Mouse (Mus musculus) natural killer cell, adult 2 months (primary cell): ENCODE results near the gene Gm28635.
A peak's percentile ranks its signal among the peaks of the same experiment; 100 is the strongest.
"Not testable (repeated sequence)": the region's sequence is repeated elsewhere in the genome, so short reads cannot be mapped to it uniquely, and the experiment has no call there.

Experiments
- DNase-seq, 2 experiments: peaks; one replicate each; pipeline ENCODE4 v3.0.0; 2022; ENCODE audit warnings: low spot score in 2 of 2

Gene Gm28635

GRCm38 (mm10) chr2:84688080-84688844 lies 10.4 kb upstream of the Gm28635 start:
- no peak for DNase-seq

- no peak for DNase-seq
Measured at GRCm38 (mm10) chr2:84682605-84683183, 4.9 kb upstream of the Gm28635 start.

DNA sequence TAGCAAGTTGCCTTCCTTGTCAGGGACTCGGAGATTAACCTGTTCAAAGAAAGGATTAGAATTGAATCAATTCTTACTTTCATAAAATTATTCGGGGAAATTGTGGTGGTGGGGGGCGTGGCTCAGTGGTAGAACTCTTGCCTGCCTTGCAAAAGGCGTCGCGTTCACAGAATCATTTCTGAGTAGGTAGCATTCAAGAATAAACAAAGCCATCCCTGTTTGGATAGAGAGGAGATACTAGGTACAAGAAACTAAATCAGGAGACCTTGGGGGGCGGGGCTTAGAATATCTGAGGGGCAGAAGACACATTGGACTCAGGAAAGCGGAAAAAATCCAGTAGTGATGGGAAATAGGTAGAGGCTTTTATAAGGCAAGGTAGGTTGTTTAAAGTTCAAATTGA lies 1.2 kb upstream of the Gm28635 start, which contains the start of gene Tmx2:
Gene Tmx2, minus strand, starts transcription at position 125 of the 400 bp plus-strand sequence.
- DNase-seq: no peak

- DNase-seq: no peak
Measured at GRCm38 (mm10) chr2:84677270-84677967, 422 bp downstream of the Gm28635 start.

- not testable (repeated sequence) for DNase-seq
Measured at GRCm38 (mm10) chr2:84671535-84671934, 6.3 kb downstream of the Gm28635 start.

DNA sequence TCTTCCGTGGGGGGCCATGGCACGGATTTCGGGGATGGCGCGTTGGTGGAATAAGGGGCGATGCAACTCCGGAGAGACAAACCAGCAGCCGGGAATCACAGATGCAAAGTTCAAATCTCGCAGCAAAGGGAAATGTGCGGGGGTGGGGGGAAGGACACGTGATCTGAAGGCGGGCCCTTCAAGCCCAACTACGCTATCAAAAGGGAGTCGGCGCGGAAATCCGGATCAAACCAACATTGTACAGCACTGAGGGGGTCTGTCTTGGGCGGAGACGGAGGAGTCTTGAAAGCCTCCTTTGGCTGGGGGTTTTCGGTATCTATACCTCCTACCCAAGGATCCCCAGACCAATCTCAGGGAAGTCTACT lies 7.3 kb downstream of the Gm28635 start, which contains the start of gene Selenoh:
Gene Selenoh, minus strand, starts transcription at position 202 of the 365 bp plus-strand sequence.
- peak; percentile 76 to 85 for DNase-seq

GRCm38 (mm10) chr2:84669828-84670568 lies 7.8 kb downstream of the Gm28635 start:
- DNase-seq: peak; percentile 21 to 26

DNA sequence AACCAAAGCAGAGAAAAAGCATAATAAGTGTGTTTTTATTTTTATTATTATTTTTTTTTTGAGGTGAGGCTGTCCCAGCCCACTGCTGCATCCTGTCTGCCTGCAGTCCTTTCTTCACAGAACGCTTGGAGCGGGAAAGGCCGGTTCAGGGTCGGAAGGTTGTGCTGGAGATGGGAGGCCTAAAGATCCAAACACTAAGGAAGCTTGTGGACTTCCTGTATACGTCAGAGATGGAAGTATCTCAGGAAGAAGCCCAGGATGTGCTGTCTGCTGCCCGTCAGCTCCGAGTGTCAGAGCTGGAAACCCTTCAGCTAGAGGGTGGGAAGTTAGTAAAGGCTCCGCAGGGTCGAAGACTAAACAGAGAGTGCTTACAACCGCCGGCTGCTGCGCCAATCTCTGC lies 11.8 kb downstream of the Gm28635 start:
- DNase-seq: no peak

DNA sequence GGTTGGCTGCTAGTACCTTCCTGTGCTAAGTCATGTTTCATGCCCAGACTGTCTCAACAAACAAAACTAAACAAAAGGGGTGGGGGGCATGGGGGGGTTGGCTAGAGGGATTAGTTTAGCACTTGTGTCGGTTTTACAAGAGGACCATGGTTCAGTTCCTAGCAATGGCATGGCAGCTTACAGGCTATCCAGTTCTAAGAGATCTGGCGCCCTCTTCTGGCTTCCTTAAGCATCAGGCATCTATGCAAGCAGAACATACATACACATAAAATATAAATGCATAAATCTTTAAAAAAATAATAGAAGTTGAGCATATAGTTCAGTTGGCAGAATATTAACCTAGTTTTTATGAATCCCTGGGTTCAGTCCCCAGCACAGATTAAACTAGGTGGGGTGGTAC lies 15.0 kb downstream of the Gm28635 start:
- DNase-seq: peak; percentile 13 to 60

- DNase-seq: peak; percentile 36 to 57
Measured at GRCm38 (mm10) chr2:84660253-84660652, 17.6 kb downstream of the Gm28635 start.

GRCm38 (mm10) chr2:84658806-84659205 lies 19.0 kb downstream of the Gm28635 start, which contains the start of gene Btbd18:
Gene Btbd18, plus strand, starts transcription at chr2:84659079.
- no peak for DNase-seq

DNA sequence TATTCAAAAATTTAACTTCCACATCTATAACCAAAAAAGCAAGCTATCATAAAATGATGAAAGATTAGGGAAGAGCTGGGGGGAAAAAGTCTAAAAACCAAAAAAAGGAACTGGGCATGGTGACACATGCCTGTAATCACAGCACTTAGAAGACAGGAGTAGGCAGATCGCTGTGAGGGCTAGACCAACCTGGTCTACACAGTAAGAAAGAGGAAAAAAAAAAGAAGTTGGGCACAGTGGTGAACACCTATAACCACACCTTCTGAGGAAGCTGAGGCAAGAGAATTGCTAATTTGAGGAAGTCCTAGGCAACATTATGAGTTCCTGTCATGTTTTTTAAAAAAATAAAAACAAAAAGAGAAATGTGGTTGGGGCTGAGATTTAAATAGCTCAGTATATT lies 22.0 kb downstream of the Gm28635 start:
- DNase-seq: peak in 1 of 2 experiments; percentile 26

GRCm38 (mm10) chr2:84653354-84653753 lies 24.5 kb downstream of the Gm28635 start:
- DNase-seq: no peak

DNA sequence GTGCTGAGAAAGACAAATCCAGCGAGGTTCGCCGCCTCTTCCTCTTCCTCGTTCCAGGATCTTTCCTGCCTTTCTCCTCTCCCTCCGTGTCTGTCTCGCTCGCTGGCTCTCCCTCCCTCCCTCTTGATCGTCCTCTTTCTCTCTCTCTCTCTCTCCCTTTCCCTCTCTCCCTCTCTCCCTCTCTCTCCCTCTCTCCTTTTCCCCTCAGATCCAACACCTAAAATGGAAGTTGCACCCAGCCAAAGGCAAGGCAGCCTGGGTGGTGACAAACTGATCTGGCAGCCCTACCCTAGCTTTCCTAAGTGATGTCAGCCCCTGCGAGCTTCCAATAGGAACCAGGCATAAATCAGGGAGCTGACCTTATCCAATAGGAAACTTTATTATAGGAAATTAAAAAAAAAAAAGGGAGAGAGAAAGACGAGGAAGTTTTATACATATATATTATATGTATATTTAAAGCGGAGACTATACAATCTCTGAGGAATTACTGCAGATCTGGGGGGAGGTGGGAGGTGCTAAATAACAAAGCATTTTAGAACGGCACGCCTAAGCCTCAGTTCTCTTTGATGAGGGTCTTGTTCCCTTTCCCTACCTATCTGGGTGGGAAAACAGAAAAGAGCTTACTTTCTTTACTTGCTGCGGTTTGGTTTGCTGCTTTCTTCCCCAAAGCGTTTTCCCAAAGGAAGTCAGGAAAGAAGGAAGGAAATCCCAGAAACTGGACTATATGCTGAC lies 27.2 kb downstream of the Gm28635 start, which contains the start of gene Ctnnd1:
Gene Ctnnd1, minus strand, starts transcription at position 302 of the 732 bp plus-strand sequence.
- no peak for DNase-seq

DNA sequence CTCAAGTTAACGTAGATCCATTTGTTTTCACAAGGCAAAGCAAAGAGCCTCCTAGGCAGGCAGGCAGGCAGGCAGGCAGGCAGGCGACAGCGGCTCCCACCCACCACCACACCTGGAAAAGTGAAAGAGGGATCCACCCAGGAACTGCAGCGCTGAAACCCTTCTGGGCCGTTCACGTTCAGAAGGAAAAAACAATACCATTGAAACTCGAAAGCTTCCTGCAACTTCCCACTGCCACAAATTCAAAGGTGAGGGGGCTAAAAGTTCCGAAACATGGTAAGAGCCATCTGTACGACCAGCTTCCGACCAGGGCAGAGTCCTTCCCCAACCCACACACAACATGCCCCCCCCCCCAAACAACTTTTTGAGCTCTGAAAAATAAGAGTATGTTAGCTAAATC lies 28.2 kb downstream of the Gm28635 start:
- DNase-seq: no peak

DNA sequence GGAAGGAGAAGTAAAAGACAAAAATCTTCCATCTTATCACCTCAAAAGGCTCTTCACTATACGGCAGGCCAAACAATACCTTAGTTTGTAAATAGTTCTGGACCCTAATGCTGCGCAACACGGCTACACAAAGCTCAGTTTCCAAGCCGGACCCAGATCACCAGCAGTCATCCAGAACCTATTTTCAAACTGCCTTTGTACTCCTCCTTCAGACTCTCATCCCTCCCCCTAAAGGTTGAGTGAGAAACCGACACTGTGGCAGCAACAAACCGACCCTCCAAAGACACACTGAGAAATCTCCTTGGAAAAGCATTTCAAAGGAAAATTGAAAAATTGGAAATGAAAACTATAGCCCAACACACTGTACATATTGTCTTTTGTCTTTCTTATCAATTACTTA lies 29.5 kb downstream of the Gm28635 start:
- DNase-seq: no peak

DNA sequence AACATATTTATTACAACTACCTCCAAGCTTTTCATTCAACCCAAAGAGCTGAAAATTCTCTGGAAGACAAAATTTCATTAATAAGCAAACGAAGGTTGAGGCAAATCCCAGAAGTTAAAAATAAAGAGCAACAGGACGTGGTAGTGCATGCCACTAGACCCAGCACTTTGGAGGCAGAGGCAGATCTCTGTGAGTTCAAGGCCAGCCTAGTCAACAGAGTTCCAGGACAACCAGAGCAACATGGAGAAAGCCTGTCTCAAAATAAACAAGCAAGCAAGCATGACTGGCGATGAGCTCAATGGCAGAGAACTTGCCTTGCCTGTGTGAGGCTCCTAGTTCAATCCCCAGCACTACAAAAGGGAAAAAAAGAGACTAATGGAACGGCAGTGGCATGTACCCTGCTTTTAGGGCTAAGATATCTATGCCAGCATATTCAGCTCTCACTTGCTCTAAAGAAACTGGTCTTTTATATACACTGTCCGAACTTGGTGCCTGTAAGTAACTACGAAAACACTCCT lies 30.7 kb downstream of the Gm28635 start:
- DNase-seq: no peak

DNA sequence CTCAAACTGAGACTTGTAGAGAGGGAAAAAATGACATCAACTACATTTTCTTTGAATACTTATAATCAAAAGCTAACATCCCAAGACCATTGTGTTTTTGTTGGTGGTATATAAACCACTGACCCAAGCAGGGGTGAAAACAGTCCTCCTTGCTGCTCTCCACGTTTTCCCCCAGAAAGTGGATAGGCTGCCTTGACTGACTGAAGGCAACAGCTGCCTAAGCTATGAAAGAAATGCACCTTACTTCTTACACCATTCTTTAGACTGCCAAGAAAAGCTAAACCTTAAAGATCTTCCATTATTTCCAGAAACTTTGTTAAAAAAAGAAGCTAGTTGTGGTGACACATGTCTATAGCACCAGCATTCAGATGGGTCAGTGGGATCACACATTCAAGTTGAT lies 31.7 kb downstream of the Gm28635 start:
- no peak for DNase-seq

DNA sequence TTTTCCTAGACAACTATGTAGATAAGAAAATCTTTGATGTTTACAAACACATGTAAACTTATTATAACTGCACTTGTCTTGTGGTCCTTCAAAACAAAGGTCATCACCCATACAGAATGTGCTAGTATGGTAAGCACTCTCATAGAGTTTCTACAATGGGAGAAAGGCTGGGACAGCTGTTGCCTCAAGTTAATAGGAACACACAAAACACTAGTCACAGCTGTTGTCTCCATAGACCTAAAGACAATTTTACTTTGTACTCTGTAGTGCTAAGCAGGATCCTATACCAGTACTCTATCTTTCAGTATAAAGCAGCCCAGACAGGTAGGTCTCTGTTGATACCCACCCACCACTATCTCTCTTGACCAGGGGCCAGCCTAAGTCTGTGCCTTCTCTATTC lies 37.0 kb downstream of the Gm28635 start:
- DNase-seq: no peak

DNA sequence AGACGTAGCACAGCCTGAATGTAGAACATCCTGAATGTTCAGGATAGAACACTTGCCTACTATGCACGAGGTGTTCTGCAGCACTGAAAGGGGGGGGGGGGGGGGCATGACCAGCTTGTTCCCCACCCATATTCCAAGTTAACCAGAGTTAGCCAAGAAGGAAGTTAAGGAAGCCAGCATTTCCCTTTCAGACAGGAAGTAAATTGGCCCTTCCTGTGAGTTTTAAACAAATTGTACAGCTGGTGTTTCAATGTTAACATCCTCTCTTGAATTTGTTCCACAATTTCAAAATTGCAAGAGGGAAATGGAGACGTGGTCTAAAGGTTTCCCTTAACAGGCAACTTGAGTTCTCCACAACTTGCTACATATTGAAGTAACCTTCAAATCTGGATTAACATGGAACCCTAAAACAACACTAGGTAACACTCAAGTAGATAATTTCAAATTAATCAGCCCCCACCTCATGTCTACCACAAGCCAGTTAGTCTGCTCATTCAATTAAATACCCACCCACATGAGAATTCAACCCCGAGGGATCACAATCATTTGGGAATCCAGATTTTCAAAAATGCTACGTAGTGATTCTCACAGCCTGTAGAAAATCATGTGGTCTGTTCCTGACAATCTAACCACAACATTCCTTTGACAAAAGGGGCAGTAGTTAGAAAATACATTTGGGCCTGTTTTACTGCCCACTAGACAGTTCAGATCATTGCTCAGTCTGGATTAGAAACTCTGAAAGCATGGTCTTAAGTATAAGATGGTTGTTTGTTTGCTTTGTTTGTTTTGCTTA lies 39.2 kb downstream of the Gm28635 start:
- no peak for DNase-seq
